Mouse (Mus musculus) kidney, adult 2 months (tissue): Measurements from ENCODE around the gene 9530077C05Rik.

Experiments used
- CTCF ChIP-seq: fragments of 200-500 bp; conservative IDR thresholded peaks from 2 replicates; pipeline ENCODE4 v1.5.1; 2011; ENCODE audit warnings: low read depth, mild to moderate bottlenecking, control low read depth, low read length, moderate library complexity, mixed read lengths; ENCODE audit not compliant: insufficient read depth, insufficient read length
- POLR2A ChIP-seq: fragments of 200-500 bp; IDR thresholded peaks from one replicate; pipeline ENCODE4 v1.6.1; 2011; ENCODE audit warnings: low read depth, low read length, control low read depth

DNA sequence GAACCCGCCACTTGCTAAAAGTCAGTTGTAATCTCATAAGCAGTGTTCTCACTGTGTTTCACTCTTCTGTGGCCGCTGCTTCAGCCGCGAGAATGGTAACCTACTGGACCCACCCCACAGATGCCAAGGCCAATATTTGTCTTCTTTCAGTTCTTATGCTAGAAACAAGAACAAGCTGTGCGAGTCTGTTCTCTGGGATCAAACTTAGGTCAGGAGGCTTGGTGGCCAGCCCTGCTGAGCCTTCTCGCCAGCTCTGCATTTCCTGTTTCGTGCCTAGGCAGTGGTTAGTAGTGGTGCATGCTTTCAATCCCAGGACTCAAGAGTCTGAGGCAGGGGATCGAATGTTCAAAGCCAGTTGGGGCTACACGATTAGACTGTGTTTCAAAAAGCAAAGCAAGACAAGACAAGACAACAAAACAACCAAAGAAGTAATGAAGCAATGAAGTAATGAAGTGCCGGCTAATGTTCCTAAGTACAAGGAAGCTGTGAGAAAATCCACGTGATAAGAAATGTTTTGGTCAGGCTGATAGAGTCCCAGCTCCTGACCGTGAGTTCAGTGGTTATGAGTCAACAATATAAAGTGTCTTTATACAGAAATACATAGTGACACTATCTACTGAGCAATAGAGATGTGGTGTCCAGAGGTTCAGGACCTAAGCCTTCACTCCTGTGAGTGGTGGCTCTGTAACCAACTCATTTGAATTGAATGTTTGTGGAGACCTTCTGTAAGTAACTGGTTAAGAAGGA, 73.4 kb downstream of the 9530077C05Rik start:
- TF ChIP-seq POLR2A, result no peak
- TF ChIP-seq CTCF, result no peak
